Mouse (Mus musculus) midbrain, embryonic 13.5 days (tissue): ENCODE measurements around the gene Daam1. TPM values are rescaled to one million over a fixed set of nuclear protein-coding genes. Genes with fewer than 3 reads are reported as not detected.
A peak's percentile ranks its signal among the peaks of the same experiment; 100 is the strongest.

Experiments
- ATAC-seq: fragments of 200-750 bp; cut with Nextera tagmentation; 2 replicates; pipeline ENCODE4 v1.8.0; 2017; ENCODE audit warnings: mild to moderate bottlenecking, moderate TSS enrichment, moderate library complexity
- H3K27ac ChIP-seq: fragments of 300-500 bp; sonication (generic); 2 replicates; pipeline ENCODE4 v1.5.1; 2015; ENCODE audit warnings: inconsistent platforms, mild to moderate bottlenecking, moderate library complexity
- H3K27me3 ChIP-seq: fragments of 300-500 bp; sonication (generic); 2 replicates; pipeline ENCODE4 v1.6.1; 2015; ENCODE audit warnings: mild to moderate bottlenecking, inconsistent platforms
- H3K36me3 ChIP-seq: fragments of 300-500 bp; sonication (generic); 2 replicates; pipeline ENCODE4 v1.6.1; 2015; ENCODE audit warnings: mild to moderate bottlenecking, inconsistent platforms
- H3K4me1 ChIP-seq: fragments of 300-500 bp; sonication (generic); replicated peaks from 2 replicates; pipeline ENCODE4 v1.6.1; 2015; ENCODE audit warnings: inconsistent platforms
- H3K4me2 ChIP-seq: fragments of 300-500 bp; sonication (generic); replicated peaks from 2 replicates; pipeline ENCODE4 v1.6.1; 2015; ENCODE audit warnings: moderate library complexity, mild to moderate bottlenecking, inconsistent platforms
- H3K4me3 ChIP-seq: fragments of 300-500 bp; sonication (generic); replicated peaks from 2 replicates; pipeline ENCODE4 v1.5.1; 2015; ENCODE audit warnings: mild to moderate bottlenecking, inconsistent platforms
- H3K9ac ChIP-seq: fragments of 300-500 bp; sonication (generic); replicated peaks from 2 replicates; pipeline ENCODE4 v1.6.1; 2015; ENCODE audit warnings: mild to moderate bottlenecking, inconsistent platforms
- H3K9me3 ChIP-seq: fragments of 300-500 bp; sonication (generic); 2 replicates; pipeline ENCODE4 v1.6.1; 2016; ENCODE audit warnings: mild to moderate bottlenecking, inconsistent platforms
- WGBS: fragments of 180-500 bp; shearing (Covaris S2); methylation state at CpG from one replicate; pipeline ENCODE4 v1.1.7; 2015; 5-methylcytosine and 5-hydroxymethylcytosine counted together
- polyA plus RNA-seq: library from polyadenylated mRNA; unstranded; fragments of >200 nt; fragmentation: Nextera tagmentation; extraction: Ambion mirVana; gene quantifications from 2 replicates; pipeline ENCODE4 v1.2.1, GENCODE M21; 2015

Gene Daam1
- polyA plus RNA-seq: 24.2 and 24.4 TPM in 2 replicates

- under 1% methylated on average over 34 of the region's 35 CpGs for WGBS
- peaks cover 6% of the 10 kb centered on the region; the same call in 1 of the 2 replicates for H3K27me3 ChIP-seq
- H3K9me3 ChIP-seq: no peaks in the 10 kb centered on the region
- peak within 1 kb of the TSS; percentile 90 for H3K4me2 ChIP-seq
- H3K27ac ChIP-seq: peak within 1 kb of the TSS; percentile 97
- H3K4me3 ChIP-seq: peak within 1 kb of the TSS; percentile 95
- peaks cover 34% of the 10 kb centered on the region for H3K4me1 ChIP-seq
- peak within 1 kb of the TSS; percentile 96 for H3K9ac ChIP-seq
- H3K36me3 ChIP-seq: no peaks in the 10 kb centered on the region
- ATAC-seq: peak; percentile 100
These were observed at the start of gene Daam1 for GRCm38 (mm10) chr12:71830607-71831257. Gene Daam1 (plus strand): TSS chr12:71831078.

- Histone ChIP-seq H3K9ac (no peak overlapping the region), H3K9me3 (no peaks in the 10 kb centered on the region), H3K27ac (no peak overlapping the region), H3K4me1 (peaks cover 7% of the 10 kb centered on the region), H3K4me2 (no peak overlapping the region), H3K36me3 (no peaks in the 10 kb centered on the region), H3K4me3 (no peak overlapping the region), H3K27me3 (no peaks in the 10 kb centered on the region)
- 65% methylated on average over 7 of the region's 7 CpGs for WGBS
- ATAC-seq: no peak
These were observed 49.7 kb upstream of the Daam1 start for GRCm38 (mm10) chr12:71781220-71781619.

GRCm38 (mm10) chr12:71783970-71784369 lies 46.9 kb upstream of the Daam1 start:
- no peaks in the 10 kb centered on the region for H3K4me1 ChIP-seq
- no peak for ATAC-seq
- H3K27ac ChIP-seq: no peak overlapping the region
- no peaks in the 10 kb centered on the region for H3K9me3 ChIP-seq
- WGBS: 52% methylated on average over 3 of the region's 3 CpGs
- H3K27me3 ChIP-seq: no peaks in the 10 kb centered on the region
- no peak overlapping the region for H3K9ac ChIP-seq
- H3K4me3 ChIP-seq: no peak overlapping the region
- no peak overlapping the region for H3K4me2 ChIP-seq
- H3K36me3 ChIP-seq: no peaks in the 10 kb centered on the region

GRCm38 (mm10) chr12:71784666-71785255 lies 46.1 kb upstream of the Daam1 start:
- Histone ChIP-seq H3K36me3 (no peaks in the 10 kb centered on the region), H3K4me1 (no peaks in the 10 kb centered on the region), H3K4me2 (no peak overlapping the region), H3K4me3 (no peak overlapping the region), H3K27me3 (no peaks in the 10 kb centered on the region), H3K9me3 (no peaks in the 10 kb centered on the region), H3K27ac (no peak overlapping the region), H3K9ac (no peak overlapping the region)
- WGBS: 20% methylated on average over 11 of the region's 11 CpGs
- no peak for ATAC-seq

- ATAC-seq: no peak
- H3K27me3 ChIP-seq: no peaks in the 10 kb centered on the region
- no peak overlapping the region for H3K4me2 ChIP-seq
- no peaks in the 10 kb centered on the region for H3K36me3 ChIP-seq
- H3K27ac ChIP-seq: no peak overlapping the region
- H3K9me3 ChIP-seq: no peaks in the 10 kb centered on the region
- H3K4me3 ChIP-seq: no peak overlapping the region
- no peaks in the 10 kb centered on the region for H3K4me1 ChIP-seq
- H3K9ac ChIP-seq: no peak overlapping the region
These were observed 44.4 kb upstream of the Daam1 start for GRCm38 (mm10) chr12:71786521-71786920.

DNA sequence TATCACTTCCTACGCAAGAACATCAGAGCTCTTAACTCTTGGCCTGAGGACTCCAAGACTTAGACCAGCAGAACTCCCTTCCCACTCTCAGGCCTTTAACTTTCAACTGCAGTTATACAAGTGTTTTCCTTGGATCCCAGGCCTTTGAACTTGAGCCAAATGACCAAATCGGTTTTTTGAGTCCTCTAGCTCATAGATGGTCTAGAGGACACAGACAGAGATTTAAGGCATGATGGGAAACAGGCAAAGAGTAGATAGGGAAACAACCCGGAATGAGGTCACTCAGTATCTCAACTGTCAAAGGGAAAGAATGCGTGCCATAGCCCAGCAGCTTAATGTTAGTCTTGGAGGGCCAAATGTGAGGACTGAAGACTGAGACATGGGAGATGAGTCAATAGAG lies 42.1 kb upstream of the Daam1 start:
- WGBS: 90% methylated on average over 4 of the region's 4 CpGs
- no peaks in the 10 kb centered on the region for H3K36me3 ChIP-seq

GRCm38 (mm10) chr12:71790581-71790980 lies 40.3 kb upstream of the Daam1 start:
- H3K27ac ChIP-seq: no peak overlapping the region
- no peak overlapping the region for H3K9ac ChIP-seq
- no peaks in the 10 kb centered on the region for H3K9me3 ChIP-seq
- H3K4me3 ChIP-seq: no peak overlapping the region
- H3K4me1 ChIP-seq: no peaks in the 10 kb centered on the region
- no peaks in the 10 kb centered on the region for H3K36me3 ChIP-seq
- WGBS: 86% methylated on average over 1 of the region's 1 CpGs
- H3K27me3 ChIP-seq: no peaks in the 10 kb centered on the region
- no peak overlapping the region for H3K4me2 ChIP-seq
- ATAC-seq: no peak

More for the DNA sequence above, 42.1 kb upstream of the Daam1 start:
- no peak overlapping the region for H3K4me2 ChIP-seq
- no peak for ATAC-seq
- H3K9me3 ChIP-seq: no peaks in the 10 kb centered on the region
- no peak overlapping the region for H3K4me3 ChIP-seq
- no peak overlapping the region for H3K27ac ChIP-seq
- no peaks in the 10 kb centered on the region for H3K4me1 ChIP-seq
- no peaks in the 10 kb centered on the region for H3K27me3 ChIP-seq
- no peak overlapping the region for H3K9ac ChIP-seq

DNA sequence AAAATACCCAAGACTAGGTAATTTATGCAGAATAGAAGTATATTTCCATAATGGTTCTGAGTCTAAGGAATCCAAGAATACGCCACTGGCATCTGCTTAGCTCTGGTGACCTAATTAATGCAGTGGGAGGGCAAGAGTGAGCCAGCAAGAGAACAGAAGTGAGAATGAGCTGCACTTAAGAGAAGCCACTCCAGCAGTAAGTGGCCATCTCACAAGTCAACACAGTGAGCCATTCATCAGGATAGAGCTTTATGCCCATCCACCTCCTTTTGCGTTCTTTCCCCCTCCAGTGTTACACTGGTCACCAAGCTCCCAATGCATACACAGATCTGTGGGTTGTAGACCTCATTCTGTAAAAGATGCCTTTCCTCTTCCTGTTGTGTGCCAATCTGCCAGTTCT lies 37.8 kb upstream of the Daam1 start:
- H3K9ac ChIP-seq: no peak overlapping the region
- H3K27ac ChIP-seq: no peak overlapping the region
- H3K27me3 ChIP-seq: no peaks in the 10 kb centered on the region
- 73% methylated on average over 2 of the region's 2 CpGs for WGBS
- H3K36me3 ChIP-seq: no peaks in the 10 kb centered on the region
- H3K4me2 ChIP-seq: no peak overlapping the region
- H3K4me1 ChIP-seq: peaks cover 5% of the 10 kb centered on the region; the same call in 1 of the 2 replicates
- no peaks in the 10 kb centered on the region for H3K9me3 ChIP-seq
- no peak for ATAC-seq
- no peak overlapping the region for H3K4me3 ChIP-seq

DNA sequence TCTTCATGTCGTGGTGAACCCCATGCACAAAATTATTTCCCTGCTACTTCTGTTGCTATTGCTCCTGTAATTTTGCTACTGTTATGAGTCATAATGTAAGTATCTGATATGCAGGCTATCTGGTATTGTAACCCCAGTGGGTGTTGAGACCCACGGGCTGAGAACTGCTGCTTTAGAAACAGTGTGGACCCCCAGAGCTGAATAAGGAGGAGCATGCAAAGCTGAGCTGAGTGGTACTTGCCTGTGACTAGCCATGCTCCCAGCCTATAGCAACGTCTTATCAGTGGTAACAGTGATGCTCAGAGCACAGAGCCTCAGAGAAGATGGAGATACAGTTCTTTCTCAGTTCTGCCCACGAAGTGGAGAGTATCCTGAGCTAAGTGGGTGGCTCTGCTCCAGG lies 35.3 kb upstream of the Daam1 start:
- peaks cover 5% of the 10 kb centered on the region; the same call in 1 of the 2 replicates for H3K4me1 ChIP-seq
- H3K4me2 ChIP-seq: no peak overlapping the region
- no peak overlapping the region for H3K9ac ChIP-seq
- 69% methylated on average over 4 of the region's 4 CpGs for WGBS
- H3K4me3 ChIP-seq: no peak overlapping the region
- H3K27me3 ChIP-seq: no peaks in the 10 kb centered on the region
- no peaks in the 10 kb centered on the region for H3K9me3 ChIP-seq
- H3K36me3 ChIP-seq: no peaks in the 10 kb centered on the region
- H3K27ac ChIP-seq: no peak overlapping the region
- no peak for ATAC-seq

DNA sequence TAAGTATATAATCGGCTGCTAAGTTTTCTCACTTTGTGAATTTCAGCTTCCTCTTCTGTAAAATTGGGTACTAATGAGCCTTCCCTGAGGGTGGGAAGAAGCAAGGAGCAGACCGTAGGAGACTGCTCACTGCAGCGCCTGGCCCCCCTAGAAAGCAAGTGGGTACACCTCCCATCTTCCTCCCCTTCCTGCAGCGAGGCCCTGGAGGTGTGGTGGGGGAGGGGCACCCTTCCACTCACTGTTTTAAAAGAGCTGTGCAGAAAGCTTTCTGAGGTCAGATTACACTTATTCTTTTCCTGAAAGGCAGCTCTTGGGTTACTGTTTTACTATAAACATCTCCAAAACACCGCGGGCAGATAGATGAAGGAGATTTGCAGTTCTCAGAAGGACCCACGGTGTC lies 34.4 kb upstream of the Daam1 start:
- no peaks in the 10 kb centered on the region for H3K9me3 ChIP-seq
- WGBS: 15% methylated on average over 7 of the region's 7 CpGs
- ATAC-seq: no peak
- H3K27ac ChIP-seq: no peak overlapping the region
- H3K4me2 ChIP-seq: no peak overlapping the region
- no peak overlapping the region for H3K4me3 ChIP-seq
- H3K27me3 ChIP-seq: no peaks in the 10 kb centered on the region
- no peaks in the 10 kb centered on the region for H3K36me3 ChIP-seq
- no peak overlapping the region for H3K9ac ChIP-seq
- peaks cover 5% of the 10 kb centered on the region; the same call in 1 of the 2 replicates for H3K4me1 ChIP-seq

DNA sequence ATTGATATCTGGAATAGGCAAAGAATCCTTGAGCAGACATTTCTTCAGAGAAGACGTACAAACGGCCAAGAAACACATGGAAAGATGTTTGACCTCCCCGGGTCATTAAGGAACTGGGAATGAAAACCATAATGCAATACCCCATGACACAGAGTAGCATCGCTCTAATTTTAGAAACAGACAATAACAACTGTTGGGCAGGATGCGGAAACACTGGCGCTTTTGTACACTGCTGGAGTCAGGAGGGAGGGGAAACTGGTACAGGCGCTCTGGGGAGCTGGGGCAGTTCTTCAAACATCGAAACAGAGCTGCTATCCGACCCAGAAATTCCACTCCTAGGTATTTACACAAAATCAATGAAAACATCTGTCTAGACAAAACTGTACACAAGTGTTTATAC lies 23.6 kb upstream of the Daam1 start:
- H3K9ac ChIP-seq: no peak overlapping the region
- 88% methylated on average over 9 of the region's 9 CpGs for WGBS

GRCm38 (mm10) chr12:71808631-71809030 lies 22.2 kb upstream of the Daam1 start:
- Histone ChIP-seq H3K4me1 (no peaks in the 10 kb centered on the region), H3K27me3 (no peaks in the 10 kb centered on the region), H3K27ac (no peak overlapping the region), H3K4me2 (no peak overlapping the region), H3K9me3 (no peaks in the 10 kb centered on the region), H3K4me3 (no peak overlapping the region), H3K36me3 (no peaks in the 10 kb centered on the region), H3K9ac (no peak overlapping the region)
- WGBS: 94% methylated on average over 9 of the region's 9 CpGs
- ATAC-seq: no peak

More for the DNA sequence above, 23.6 kb upstream of the Daam1 start:
- Histone ChIP-seq H3K27me3 (no peaks in the 10 kb centered on the region), H3K27ac (no peak overlapping the region), H3K4me1 (no peaks in the 10 kb centered on the region), H3K4me2 (no peak overlapping the region), H3K36me3 (no peaks in the 10 kb centered on the region), H3K9me3 (no peaks in the 10 kb centered on the region), H3K4me3 (no peak overlapping the region)
- no peak for ATAC-seq

GRCm38 (mm10) chr12:71809550-71809949 lies 21.3 kb upstream of the Daam1 start:
- H3K27me3 ChIP-seq: no peaks in the 10 kb centered on the region
- no peaks in the 10 kb centered on the region for H3K9me3 ChIP-seq
- ATAC-seq: no peak
- H3K4me3 ChIP-seq: no peak overlapping the region
- H3K27ac ChIP-seq: no peak overlapping the region
- no peak overlapping the region for H3K9ac ChIP-seq
- H3K4me2 ChIP-seq: no peak overlapping the region
- WGBS: 90% methylated on average over 3 of the region's 3 CpGs
- no peaks in the 10 kb centered on the region for H3K36me3 ChIP-seq
- no peaks in the 10 kb centered on the region for H3K4me1 ChIP-seq
